ENCODE assay signal across 7 mouse cellular contexts in the genomic region with DNA sequence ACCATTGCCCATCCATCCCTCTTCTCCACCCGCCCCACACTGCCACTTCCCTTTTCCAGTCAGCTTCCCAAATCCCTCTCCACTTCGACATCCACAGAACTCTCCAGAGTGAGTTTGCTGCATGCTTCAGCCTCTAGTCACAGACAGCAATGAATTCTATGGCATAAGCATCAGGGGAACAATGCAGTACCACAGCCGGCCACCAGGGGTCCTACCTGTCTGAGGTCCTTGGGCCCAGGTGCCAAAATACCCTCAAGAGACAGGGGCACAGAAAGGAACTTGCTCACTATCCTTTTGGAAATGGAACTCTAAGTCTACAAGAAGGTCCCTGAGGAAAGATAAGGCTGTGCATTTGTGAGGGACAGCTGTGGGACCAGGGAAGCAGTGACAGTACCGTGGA.
A peak's percentile ranks its signal among the peaks of the same experiment; 100 is the strongest.
DNase-seq lines count a peak whose midpoint lies in the region; ATAC-seq and TF ChIP-seq lines count a peak whose summit lies in the region.

No protein-coding gene starts in this region.

- no peak for TF ChIP-seq EP300 in ES-Bruce4 (IDR thresholded peaks at IDR 0.05; ENCODE audit: insufficient read depth, low read depth, low read length)
- TF ChIP-seq EP300 in stomach, postnatal 0 days (optimal IDR thresholded peaks at IDR 0.05): no peak

- WGBS in stomach, postnatal 0 days: 36% methylated on average over 4 of the region's 4 CpGs

- no peaks in the 10 kb centered on the region for H3K36me3 ChIP-seq in C2C12 (ENCODE audit: control insufficient read depth, insufficient read depth)
- no peaks in the 10 kb centered on the region for H3K36me3 ChIP-seq in ES-Bruce4 (ENCODE audit: control insufficient read depth, insufficient read depth, low read length, poor library complexity, severe bottlenecking)
- H3K36me3 ChIP-seq in stomach, postnatal 0 days (ENCODE audit: control insufficient read depth, insufficient read depth, low read length): no peaks in the 10 kb centered on the region

- ATAC-seq in stomach, postnatal 0 days (ENCODE audit: low FRiP score, low TSS enrichment): no peak

- no peaks in the 10 kb centered on the region for H3K79me3 ChIP-seq in C2C12 (ENCODE audit: low read depth)

- no peak overlapping the region for H3K27ac ChIP-seq in ES-Bruce4 (ENCODE audit: insufficient read depth, low read length)
- no peak overlapping the region for H3K27ac ChIP-seq in stomach, postnatal 0 days (replicated peaks)

- TF ChIP-seq POLR2A in ES-Bruce4 (IDR thresholded peaks at IDR 0.05; ENCODE audit: insufficient read depth, low read length): no peak

- peak; percentile 13 for DNase-seq in c-Kit-positive CD71-positive TER-119-positive erythroid progenitor cells, embryonic 14.5 days (ENCODE audit: low spot score)
- peak; percentile 17 to 24 for DNase-seq in gastrocnemius, adult 8-10 months (ENCODE audit: low spot score in 2 of 2)
- peak; percentile 50 for DNase-seq in layer of hippocampus, adult 9-10 months (ENCODE audit: low spot score)
- peak; percentile 55 for DNase-seq in mesoderm, embryonic 11.5 days (ENCODE audit: low read depth, low spot score)
- DNase-seq in stomach, postnatal 0 days (ENCODE audit: low spot score): peak; percentile 68

- H3ac ChIP-seq in C2C12 (ENCODE audit: control insufficient read depth, insufficient read length, low read depth): no peak overlapping the region

- H3K79me2 ChIP-seq in C2C12 (ENCODE audit: control insufficient read depth, insufficient read depth): no peaks in the 10 kb centered on the region

- H3K4me1 ChIP-seq in ES-Bruce4 (ENCODE audit: control insufficient read depth, insufficient read depth, low read length): no peaks in the 10 kb centered on the region
- H3K4me1 ChIP-seq in stomach, postnatal 0 days (replicated peaks; ENCODE audit: control insufficient read depth, insufficient read depth): no peaks in the 10 kb centered on the region

- H3K27me3 ChIP-seq in C2C12 (ENCODE audit: control insufficient read depth, insufficient read depth, insufficient read length) (peaks cover 8% of the 10 kb centered on the region), ES-Bruce4 (ENCODE audit: control insufficient read depth, insufficient read depth, low read length, poor library complexity, severe bottlenecking) (no peaks in the 10 kb centered on the region)
- H3K27me3 ChIP-seq in stomach, postnatal 0 days (ENCODE audit: control insufficient read depth, insufficient read depth, low read length): no peaks in the 10 kb centered on the region

- no peak overlapping the region for H3K9ac ChIP-seq in ES-Bruce4 (ENCODE audit: low read depth, poor library complexity, severe bottlenecking)
- no peak overlapping the region for H3K9ac ChIP-seq in stomach, postnatal 0 days (ENCODE audit: low read length)

- H3K4me3 ChIP-seq in C2C12 (ENCODE audit: insufficient read depth, poor library complexity, severe bottlenecking) (no peak overlapping the region), ES-Bruce4 (ENCODE audit: low read depth, low read length) (no peak overlapping the region)
- no peak overlapping the region for H3K4me3 ChIP-seq in stomach, postnatal 0 days (ENCODE audit: low read depth, low read length)

- TF ChIP-seq CTCF in C2C12 (IDR thresholded peaks at IDR 0.05; ENCODE audit: control insufficient read depth, insufficient read depth, insufficient read length) (peak; percentile 2), ES-Bruce4 (IDR thresholded peaks at IDR 0.05; ENCODE audit: low read depth, low read length) (peak; percentile 77)
- peak; percentile 89 for TF ChIP-seq CTCF in stomach, postnatal 0 days (IDR thresholded peaks at IDR 0.05; ENCODE audit: low read depth)

- H3K4me2 ChIP-seq in stomach, postnatal 0 days (replicated peaks; ENCODE audit: low read depth): no peak overlapping the region

- no peaks in the 10 kb centered on the region for H3K9me3 ChIP-seq in ES-Bruce4 (replicated peaks; ENCODE audit: control insufficient read depth, insufficient read depth, low read length, poor library complexity, severe bottlenecking)
- no peaks in the 10 kb centered on the region for H3K9me3 ChIP-seq in stomach, postnatal 0 days (ENCODE audit: control insufficient read depth, low read length)

TF ChIP-seq in C2C12, 6 proteins besides CTCF, POLR2A, EP300 and RAD21:
- TF ChIP-seq MYOD1 (IDR thresholded peaks at IDR 0.05; ENCODE audit: control insufficient read depth, insufficient read length, low read depth) (no peak), USF1 (IDR thresholded peaks at IDR 0.05; ENCODE audit: low read depth) (no peak), MYOG (IDR thresholded peaks at IDR 0.05; ENCODE audit: control insufficient read depth, extremely low read depth, insufficient read length) (no peak), MAX (IDR thresholded peaks at IDR 0.05) (no peak), FOSL1 (IDR thresholded peaks at IDR 0.05; ENCODE audit: insufficient read depth, low read length, poor library complexity, severe bottlenecking) (no peak), CEBPB (IDR thresholded peaks at IDR 0.05; ENCODE audit: low read depth) (no peak)

Comparison
In these comparisons a context has a peak if more than half of its experiments do, and no peak if none do; other contexts are left out.
1. CTCF ChIP-seq: peak in every context shown above with its lines; median percentile 89 in stomach, postnatal 0 days; 77 in ES-Bruce4; 2 in C2C12.
2. DNase-seq: peak in every context shown above with its lines; median percentile 68 in stomach, postnatal 0 days; 55 in mesoderm, embryonic 11.5 days; 50 in layer of hippocampus, adult 9-10 months; 20 in gastrocnemius, adult 8-10 months; 13 in c-Kit-positive CD71-positive TER-119-positive erythroid progenitor cells, embryonic 14.5 days.